Mouse (Mus musculus) forebrain, embryonic 14.5 days (tissue): Measurements from ENCODE around the gene Slc25a45. TPM values are rescaled to one million over a fixed set of nuclear protein-coding genes. Genes with fewer than 3 reads are reported as not detected.

Experiments used
- ATAC-seq: fragments of 200-750 bp; cut with Nextera tagmentation; 2 replicates; pipeline ENCODE4 v1.8.0; 2017; ENCODE audit warnings: mild to moderate bottlenecking, moderate library complexity
- DNase-seq: peaks from one replicate; pipeline ENCODE4 v3.0.0-alpha.2; 2015; ENCODE audit warnings: low spot score
- H3K27ac ChIP-seq: fragments of 300-500 bp; sonication (generic); 2 replicates; pipeline ENCODE4 v1.5.1; 2014; ENCODE audit warnings: low read depth, mild to moderate bottlenecking, control low read depth, low read length, moderate library complexity
- H3K27me3 ChIP-seq: fragments of 300-500 bp; sonication (generic); replicated peaks from 2 replicates; pipeline ENCODE4 v1.6.1; 2014; ENCODE audit warnings: low read length, control low read depth, mixed read lengths; ENCODE audit not compliant: control insufficient read depth, insufficient read depth
- H3K36me3 ChIP-seq: fragments of 300-500 bp; sonication (generic); 2 replicates; pipeline ENCODE4 v1.6.1; 2014; ENCODE audit warnings: low read length, control low read depth; ENCODE audit not compliant: control insufficient read depth, insufficient read depth
- H3K4me1 ChIP-seq: fragments of 300-500 bp; sonication (generic); 2 replicates; pipeline ENCODE4 v1.6.1; 2014; ENCODE audit warnings: antibody characterized with exemption, low read length, control low read depth; ENCODE audit not compliant: control insufficient read depth, insufficient read depth
- H3K4me2 ChIP-seq: fragments of 300-500 bp; sonication (generic); 2 replicates; pipeline ENCODE4 v1.6.1; 2014; ENCODE audit warnings: mild to moderate bottlenecking, control low read depth, low read length
- H3K4me3 ChIP-seq: fragments of 300-500 bp; sonication (generic); 2 replicates; pipeline ENCODE4 v1.5.1; 2014; ENCODE audit warnings: low read depth, low read length, control low read depth
- H3K9ac ChIP-seq: fragments of 300-500 bp; sonication (generic); 2 replicates; pipeline ENCODE4 v1.6.1; 2014; ENCODE audit warnings: mild to moderate bottlenecking, low read length, control low read depth, moderate library complexity
- H3K9me3 ChIP-seq: fragments of 300-500 bp; sonication (generic); replicated peaks from 2 replicates; pipeline ENCODE4 v1.6.1; 2016; ENCODE audit warnings: low read length, control low read depth, mixed read lengths; ENCODE audit not compliant: control insufficient read depth
- WGBS: fragments of 180-500 bp; shearing (Covaris S2); extraction: QIAGEN DNeasy Blood & Tissue Kit; methylation state at CpG from one replicate; pipeline ENCODE4 v1.1.7; 2014; 5-methylcytosine and 5-hydroxymethylcytosine counted together
- polyA plus RNA-seq: library from polyadenylated mRNA; unstranded; fragments of >200 nt; fragmentation: Nextera tagmentation; extraction: Ambion mirVana; gene quantifications from 2 replicates; pipeline ENCODE4 v1.2.1, GENCODE M21; 2014

Gene Slc25a45
- polyA plus RNA-seq, 1 experiment from 2014 or later = 1.7 TPM

DNA sequence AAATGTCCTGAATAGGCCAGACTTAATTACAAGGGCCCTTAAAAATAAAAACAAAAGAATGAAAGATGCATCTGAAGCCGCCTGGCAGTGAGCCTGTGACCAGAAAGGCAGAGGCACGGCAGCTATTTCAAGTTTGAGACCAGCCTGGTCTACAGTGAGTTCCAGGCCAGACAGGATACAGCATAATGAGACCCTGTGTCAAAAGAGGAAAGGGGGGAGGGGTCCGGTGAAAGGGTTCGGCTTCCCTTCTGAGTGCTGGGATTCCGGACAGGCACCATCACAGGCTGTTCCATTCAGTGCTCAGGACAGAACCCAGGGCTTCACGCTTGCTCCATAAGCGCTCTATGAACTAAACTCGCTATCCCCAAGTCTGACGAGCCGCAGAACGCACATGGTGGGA lies 49.4 kb downstream of the Slc25a45 start:
- ATAC-seq (no peak), DNase-seq (no peak)
- 61% methylated on average over 11 of the region's 11 CpGs for WGBS
- Histone ChIP-seq H3K9me3 (no peaks in the 10 kb centered on the region), H3K9ac (no peak overlapping the region), H3K4me3 (no peak overlapping the region), H3K27me3 (0 out of 2 replicates have a peak, but pooled peaks cover 2% of the 10 kb centered on the region), H3K4me2 (no peak overlapping the region), H3K4me1 (0 out of 2 replicates have a peak, but pooled peaks cover 6% of the 10 kb centered on the region), H3K36me3 (no peaks in the 10 kb centered on the region), H3K27ac (no peak overlapping the region)

DNA sequence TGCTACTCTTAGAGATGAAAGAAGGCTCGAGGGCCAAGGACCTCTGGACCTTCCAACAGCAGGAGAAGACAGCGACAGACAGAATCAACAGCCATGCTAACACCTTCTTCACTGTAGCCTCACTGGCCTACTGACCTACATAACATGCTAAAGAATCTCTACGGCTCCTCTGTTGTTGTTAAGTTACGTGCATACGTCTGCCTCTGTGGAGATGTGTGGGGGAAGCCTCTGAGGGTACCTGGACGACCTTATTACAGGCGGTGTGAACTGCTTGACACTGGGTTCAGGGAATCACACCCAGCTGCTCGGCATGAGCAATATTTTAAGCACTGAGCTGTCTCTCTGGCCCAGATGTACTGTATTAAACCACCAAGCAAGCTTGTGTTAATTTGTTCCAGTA lies 49.9 kb downstream of the Slc25a45 start:
- no peak for ATAC-seq
- H3K4me3 ChIP-seq = no peak overlapping the region
- no peak overlapping the region for H3K4me2 ChIP-seq
- no peaks in the 10 kb centered on the region for H3K36me3 ChIP-seq
- H3K9ac ChIP-seq = no peak overlapping the region
- 0 out of 2 replicates have a peak, but pooled peaks cover 6% of the 10 kb centered on the region for H3K4me1 ChIP-seq
- WGBS = 82% methylated on average over 8 of the region's 8 CpGs
- 0 out of 2 replicates have a peak, but pooled peaks cover 2% of the 10 kb centered on the region for H3K27me3 ChIP-seq
- no peak for DNase-seq
- H3K9me3 ChIP-seq = no peaks in the 10 kb centered on the region
- H3K27ac ChIP-seq = no peak overlapping the region

GRCm38 (mm10) chr19:5928104-5928503 lies 50.5 kb downstream of the Slc25a45 start:
- Histone ChIP-seq H3K9me3 (no peaks in the 10 kb centered on the region), H3K36me3 (no peaks in the 10 kb centered on the region), H3K4me2 (no peak overlapping the region), H3K9ac (no peak overlapping the region; the same call in 1 of the 2 replicates), H3K27me3 (0 out of 2 replicates have a peak, but pooled peaks cover 2% of the 10 kb centered on the region), H3K4me3 (no peak overlapping the region), H3K4me1 (0 out of 2 replicates have a peak, but pooled peaks cover 6% of the 10 kb centered on the region), H3K27ac (no peak overlapping the region)
- DNase-seq = no peak
- no peak for ATAC-seq
- WGBS = 81% methylated on average over 6 of the region's 6 CpGs

- Histone ChIP-seq H3K36me3 (no peaks in the 10 kb centered on the region), H3K4me2 (no peak overlapping the region), H3K4me1 (0 out of 2 replicates have a peak, but pooled peaks cover 6% of the 10 kb centered on the region), H3K27me3 (0 out of 2 replicates have a peak, but pooled peaks cover 2% of the 10 kb centered on the region), H3K9ac (no peak overlapping the region; the same call in 1 of the 2 replicates), H3K4me3 (no peak overlapping the region), H3K9me3 (no peaks in the 10 kb centered on the region), H3K27ac (no peak overlapping the region)
- no peak for DNase-seq
- ATAC-seq = no peak
- 72% methylated on average over 3 of the region's 3 CpGs for WGBS
Observed at GRCm38 (mm10) chr19:5928546-5928945, 50.9 kb downstream of the Slc25a45 start.

DNA sequence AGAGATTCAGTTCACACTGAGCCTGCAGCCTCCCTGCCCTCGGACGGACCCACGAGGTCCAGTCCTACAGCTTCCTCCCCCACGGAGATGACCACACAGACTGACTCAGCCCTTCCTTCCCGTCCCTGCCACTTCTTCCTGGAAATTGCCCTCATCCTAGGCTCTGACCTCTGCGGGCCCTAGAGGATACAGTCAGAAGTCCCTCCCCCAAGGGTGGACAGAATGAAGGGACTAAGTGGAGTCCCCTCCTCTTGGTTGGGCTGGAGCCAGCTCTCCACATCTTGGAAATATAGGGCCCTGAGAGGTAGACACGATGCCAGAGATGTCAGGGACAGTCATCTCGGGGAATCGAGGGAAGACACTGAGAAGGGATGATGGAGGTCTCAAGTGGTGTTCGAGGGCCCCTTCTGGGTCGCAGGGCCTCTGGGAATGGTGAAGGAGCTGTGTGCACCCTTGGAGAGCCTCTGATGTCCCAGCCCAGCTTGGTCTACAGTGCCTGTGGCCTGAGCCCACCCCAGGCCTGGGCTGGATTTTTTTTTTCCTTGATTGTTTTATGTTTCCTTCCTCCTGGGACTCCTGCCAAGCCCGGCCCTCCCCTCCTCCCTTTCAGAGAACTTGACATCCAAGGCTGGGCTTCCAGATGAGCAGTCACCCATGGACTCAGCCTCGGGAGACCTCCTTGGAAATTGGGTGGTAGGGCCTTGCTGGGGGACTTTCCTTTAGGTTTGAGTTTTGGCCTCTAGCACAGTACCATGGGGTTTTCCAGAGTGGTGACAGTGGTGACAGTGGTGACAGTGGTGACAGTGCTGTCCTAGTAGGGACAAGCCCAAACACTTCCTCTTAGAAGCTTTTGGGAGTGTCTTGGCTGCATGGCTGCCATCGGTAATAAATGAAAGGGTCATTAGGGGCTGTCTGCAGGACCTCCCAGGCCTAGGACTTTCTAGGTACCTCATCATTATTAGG lies 52.3 kb downstream of the Slc25a45 start:
- ATAC-seq (no peak), DNase-seq (peak; percentile 47)
- no peak overlapping the region for H3K4me2 ChIP-seq
- no peak overlapping the region for H3K27ac ChIP-seq
- no peaks in the 10 kb centered on the region for H3K36me3 ChIP-seq
- H3K9me3 ChIP-seq = no peaks in the 10 kb centered on the region
- H3K9ac ChIP-seq = no peak overlapping the region
- H3K4me3 ChIP-seq = no peak overlapping the region
- 0 out of 2 replicates have a peak, but pooled peaks cover 2% of the 10 kb centered on the region for H3K27me3 ChIP-seq
- 0 out of 2 replicates have a peak, but pooled peaks cover 1% of the 10 kb centered on the region for H3K4me1 ChIP-seq
- WGBS = 73% methylated on average over 14 of the region's 14 CpGs

- no peaks in the 10 kb centered on the region for H3K27me3 ChIP-seq
- H3K36me3 ChIP-seq = no peaks in the 10 kb centered on the region
- ATAC-seq (no peak), DNase-seq (no peak)
- no peak overlapping the region for H3K9ac ChIP-seq
- H3K9me3 ChIP-seq = no peaks in the 10 kb centered on the region
- H3K4me1 ChIP-seq = peaks cover 16% of the 10 kb centered on the region
- H3K4me3 ChIP-seq = no peak overlapping the region
- H3K27ac ChIP-seq = no peak overlapping the region
- no peak overlapping the region for H3K4me2 ChIP-seq
- WGBS = 87% methylated on average over 3 of the region's 3 CpGs
Observed at GRCm38 (mm10) chr19:5935266-5935665, 57.7 kb downstream of the Slc25a45 start.

Other genes with a start within 250 kb of the Slc25a45 start
- gene Rela, start 240.3 kb upstream of the Slc25a45 start, polyA plus RNA-seq = 29.8 and 35.8 TPM in 2 replicates
- gene Sipa1, start 214.1 kb upstream of the Slc25a45 start, polyA plus RNA-seq = 9.2 and 10.2 TPM in 2 replicates
- gene Map3k11, start 189.1 kb upstream of the Slc25a45 start, polyA plus RNA-seq = 9.2 and 11.8 TPM in 2 replicates
- 20.9 and 24.6 TPM in 2 replicates for gene Pcnx3, start 188.9 kb upstream of the Slc25a45 start, polyA plus RNA-seq
- gene Kcnk7, start 173.4 kb upstream of the Slc25a45 start, polyA plus RNA-seq = 0.17 TPM in 1 of 2 replicates, not detected in the other
- gene Ehbp1l1, start 151.5 kb upstream of the Slc25a45 start, polyA plus RNA-seq = 7.0 and 10.1 TPM in 2 replicates
- 204 and 233 TPM in 2 replicates for gene Fam89b, start 148.2 kb upstream of the Slc25a45 start, polyA plus RNA-seq
- 8.5 and 10.7 TPM in 2 replicates for gene Ltbp3, start 136.9 kb upstream of the Slc25a45 start, polyA plus RNA-seq
- 56.1 and 67.9 TPM in 2 replicates for gene Scyl1, start 106.4 kb upstream of the Slc25a45 start, polyA plus RNA-seq
- 13.1 and 16.0 TPM in 2 replicates for gene Frmd8, start 2.5 kb upstream of the Slc25a45 start, polyA plus RNA-seq
- gene Tigd3, start 16.3 kb downstream of the Slc25a45 start, polyA plus RNA-seq = 7.0 and 7.1 TPM in 2 replicates
- 127 and 136 TPM in 2 replicates for gene Dpf2, start 35.2 kb downstream of the Slc25a45 start, polyA plus RNA-seq
- 7.9 and 9.6 TPM in 2 replicates for gene Cdc42ep2, start 47.0 kb downstream of the Slc25a45 start, polyA plus RNA-seq
- gene Pola2, start 86.4 kb downstream of the Slc25a45 start, polyA plus RNA-seq = 35.5 and 41.1 TPM in 2 replicates
- gene Slc22a20, start 108.3 kb downstream of the Slc25a45 start, polyA plus RNA-seq = not detected in 2 replicates
- gene Capn1, start 138.1 kb downstream of the Slc25a45 start, polyA plus RNA-seq = 2.4 TPM in 2 replicates
- 17.6 and 20.2 TPM in 2 replicates for gene Syvn1, start 168.8 kb downstream of the Slc25a45 start, polyA plus RNA-seq
- gene Mrpl49, start 180.0 kb downstream of the Slc25a45 start, polyA plus RNA-seq = 82.8 and 85.5 TPM in 2 replicates
- gene Fau, start 180.0 kb downstream of the Slc25a45 start, polyA plus RNA-seq = 626 and 785 TPM in 2 replicates
- gene Znhit2, start 183.4 kb downstream of the Slc25a45 start, polyA plus RNA-seq = 38.2 and 40.5 TPM in 2 replicates
- 32.6 and 35.6 TPM in 2 replicates for gene Tm7sf2, start 190.6 kb downstream of the Slc25a45 start, polyA plus RNA-seq
- gene Vps51, start 199.4 kb downstream of the Slc25a45 start, polyA plus RNA-seq = 59.5 and 73.9 TPM in 2 replicates
- not detected in 2 replicates for gene Tmem262, start 202.2 kb downstream of the Slc25a45 start, polyA plus RNA-seq
- gene Gm28374, start 204.4 kb downstream of the Slc25a45 start, polyA plus RNA-seq = 1.1 and 1.4 TPM in 2 replicates
- 81.1 and 87.2 TPM in 2 replicates for gene Zfpl1, start 207.1 kb downstream of the Slc25a45 start, polyA plus RNA-seq
- gene Cdca5, start 207.2 kb downstream of the Slc25a45 start, polyA plus RNA-seq = 20.0 and 28.2 TPM in 2 replicates
- gene AC131692.1, start 216.6 kb downstream of the Slc25a45 start, polyA plus RNA-seq = not detected in 2 replicates
- gene Naaladl1, start 228.0 kb downstream of the Slc25a45 start, polyA plus RNA-seq = 0.36 and 0.42 TPM in 2 replicates
- gene Sac3d1, start 240.8 kb downstream of the Slc25a45 start, polyA plus RNA-seq = 56.4 and 57.6 TPM in 2 replicates